Mouse (Mus musculus) MEL (cell line): Measurements from ENCODE around the gene Col15a1.

Source experiments
- BHLHE40 ChIP-seq: IDR thresholded peaks from 2 replicates; pipeline ENCODE4 v1.6.1; 2012; ENCODE audit warnings: low read depth, mild to moderate bottlenecking, inconsistent platforms, low read length, improper control_type of control experiment, borderline replicate concordance
- CHD2 ChIP-seq: IDR thresholded peaks from 2 replicates; pipeline ENCODE4 v1.6.1; 2011; ENCODE audit warnings: low read length, improper control_type of control experiment
- CTCF ChIP-seq, 3 experiments: IDR thresholded peaks in 2 of 3; conservative IDR thresholded peaks in 1 of 3; 2 replicates each; pipeline ENCODE4 v1.5.1; 2011 to 2012; ENCODE audit warnings: low read length in 3 of 3, low read depth in 2 of 3, mild to moderate bottlenecking in 2 of 3, improper control_type of control experiment in 1 of 3, inconsistent platforms in 1 of 3, mixed read lengths in 1 of 3, moderate library complexity in 1 of 3; ENCODE audit not compliant: control insufficient read depth in 1 of 3, insufficient read depth in 1 of 3, poor library complexity in 1 of 3, severe bottlenecking in 1 of 3
- E2F4 ChIP-seq: IDR thresholded peaks from 2 replicates; pipeline ENCODE4 v1.6.1; 2011; ENCODE audit warnings: low read depth, low read length, improper control_type of control experiment, borderline replicate concordance
- EP300 ChIP-seq, 2 experiments: IDR thresholded peaks; 2 replicates each; pipeline ENCODE4 v1.6.1; 2011; ENCODE audit warnings: improper control_type of control experiment in 2 of 2, low read length in 2 of 2, low read depth in 1 of 2, mild to moderate bottlenecking in 1 of 2
- MAFK ChIP-seq: IDR thresholded peaks from 2 replicates; pipeline ENCODE4 v1.6.1; 2011; ENCODE audit warnings: low read depth, mild to moderate bottlenecking, low read length, improper control_type of control experiment, borderline replicate concordance
- MYC ChIP-seq: IDR thresholded peaks from 2 replicates; pipeline ENCODE4 v1.6.1; 2011; ENCODE audit warnings: low read depth, mild to moderate bottlenecking, low read length, improper control_type of control experiment, moderate library complexity
- NELFE ChIP-seq: IDR thresholded peaks from 2 replicates; pipeline ENCODE4 v1.6.1; 2011; ENCODE audit warnings: low read depth, low read length, improper control_type of control experiment
- POLR2A ChIP-seq, 2 experiments: IDR thresholded peaks; 2 replicates each; pipeline ENCODE4 v1.6.1; 2011 to 2012; ENCODE audit warnings: low read length in 2 of 2, mild to moderate bottlenecking in 2 of 2, control low read depth in 1 of 2, improper control_type of control experiment in 1 of 2, low read depth in 1 of 2, moderate library complexity in 1 of 2; ENCODE audit not compliant: control insufficient read depth in 1 of 2, insufficient read depth in 1 of 2, poor library complexity in 1 of 2
- RAD21 ChIP-seq: IDR thresholded peaks from 2 replicates; pipeline ENCODE4 v1.6.1; 2011; ENCODE audit warnings: mild to moderate bottlenecking, low read depth, low read length, improper control_type of control experiment
- SIN3A ChIP-seq: IDR thresholded peaks from 2 replicates; pipeline ENCODE4 v1.6.1; 2012; ENCODE audit warnings: low read length, improper control_type of control experiment, inconsistent platforms
- TAL1 ChIP-seq: IDR thresholded peaks from 2 replicates; pipeline ENCODE4 v1.6.1; 2012; ENCODE audit warnings: mild to moderate bottlenecking, inconsistent platforms, low read length, moderate library complexity, mixed read lengths
- UBTF ChIP-seq: IDR thresholded peaks from 2 replicates; pipeline ENCODE4 v1.6.1; 2012; ENCODE audit warnings: low read depth, mild to moderate bottlenecking, inconsistent platforms, low read length, improper control_type of control experiment, moderate library complexity, borderline replicate concordance; ENCODE audit not compliant: insufficient read depth
- ZKSCAN1 ChIP-seq: IDR thresholded peaks from 2 replicates; pipeline ENCODE4 v1.6.1; 2012; ENCODE audit warnings: low read depth, mild to moderate bottlenecking, inconsistent platforms, low read length, improper control_type of control experiment, moderate library complexity

GRCm38 (mm10) chr4:47203643-47204042, 4.3 kb upstream of the Col15a1 start:
- TF ChIP-seq CTCF (IDR thresholded peaks at IDR 0.05 in 2 of 3, conservative IDR thresholded peaks at IDR 0.05 in 1 of 3; ENCODE audit: control insufficient read depth in 1 of 3, insufficient read depth in 1 of 3, low read depth in 2 of 3, low read length in 3 of 3, poor library complexity in 1 of 3, severe bottlenecking in 1 of 3), result no peak
- TF ChIP-seq BHLHE40, result no peak
- TF ChIP-seq CHD2, result no peak
- no peak for TF ChIP-seq EP300 (IDR thresholded peaks at IDR 0.05; ENCODE audit: low read depth in 1 of 2, low read length in 2 of 2)
- TF ChIP-seq MAFK, result no peak
- no peak for TF ChIP-seq TAL1
- no peak for TF ChIP-seq UBTF
- TF ChIP-seq POLR2A (IDR thresholded peaks at IDR 0.05; ENCODE audit: control insufficient read depth in 1 of 2, insufficient read depth in 1 of 2, low read depth in 1 of 2, low read length in 2 of 2, poor library complexity in 1 of 2), result no peak
- TF ChIP-seq RAD21, result no peak
- TF ChIP-seq ZKSCAN1, result no peak
- TF ChIP-seq E2F4, result no peak
- no peak for TF ChIP-seq SIN3A
- TF ChIP-seq NELFE, result no peak
- TF ChIP-seq MYC, result no peak
